In genomic region chr9:60251765-60252164, GRCm38 (mm10) we compare ENCODE assay signal across 10 mouse cellular contexts.
DNase-seq lines count a peak whose midpoint lies in the region; ATAC-seq and TF ChIP-seq lines count a peak whose summit lies in the region.
"Had no signal": no experiment of that assay in that cellular context is flagged by ENCODE, and none has a peak within 500 bp of the region (broad histone marks: within the 10 kb centered on the region; RNA-seq: fewer than 3 reads in every experiment).

No protein-coding gene starts in this region.

- TF ChIP-seq EP300 in liver, postnatal 0 days (IDR thresholded peaks at IDR 0.05; ENCODE audit: low read depth), result no peak

- H3K27ac ChIP-seq in heart, embryonic 10.5 days, result no peak overlapping the region
- no peak overlapping the region for H3K27ac ChIP-seq in lung, embryonic 14.5 days (ENCODE audit: low read depth)
- H3K27ac ChIP-seq in liver, postnatal 0 days (ENCODE audit: low read depth), result no peak overlapping the region
- H3K27ac ChIP-seq: lung, embryonic 15.5 days had no signal

- 0 out of 2 replicates have a peak, but pooled peaks cover 2% of the 10 kb centered on the region for H3K4me1 ChIP-seq in heart, embryonic 10.5 days
- no peaks in the 10 kb centered on the region for H3K4me1 ChIP-seq in lung, embryonic 14.5 days (ENCODE audit: insufficient read depth)
- no peaks in the 10 kb centered on the region for H3K4me1 ChIP-seq in liver, postnatal 0 days (ENCODE audit: insufficient read depth)
- H3K4me1 ChIP-seq: lung, embryonic 15.5 days had no signal

- H3K36me3 ChIP-seq in heart, embryonic 10.5 days, result no peaks in the 10 kb centered on the region
- no peaks in the 10 kb centered on the region for H3K36me3 ChIP-seq in lung, embryonic 14.5 days (ENCODE audit: insufficient read depth)
- no peaks in the 10 kb centered on the region for H3K36me3 ChIP-seq in liver, postnatal 0 days (replicated peaks; ENCODE audit: insufficient read depth, low read length)
- H3K36me3 ChIP-seq: lung, embryonic 15.5 days had no signal

- ATAC-seq in lung, embryonic 14.5 days (ENCODE audit: insufficient read depth), result peak; percentile 35; the same call in 1 of the 2 replicates
- no peak for ATAC-seq in liver, postnatal 0 days

- no peak overlapping the region for H3K4me2 ChIP-seq in lung, embryonic 14.5 days
- H3K4me2 ChIP-seq in liver, postnatal 0 days (ENCODE audit: low read depth, low read length), result no peak overlapping the region
- H3K4me2 ChIP-seq: lung, embryonic 15.5 days had no signal

- H3K27me3 ChIP-seq in heart, embryonic 10.5 days (ENCODE audit: insufficient read depth, poor library complexity, severe bottlenecking), result no peaks in the 10 kb centered on the region
- H3K27me3 ChIP-seq in lung, embryonic 14.5 days (ENCODE audit: insufficient read depth, low read length), result no peaks in the 10 kb centered on the region
- no peaks in the 10 kb centered on the region for H3K27me3 ChIP-seq in liver, postnatal 0 days (ENCODE audit: insufficient read depth, low read length)
- H3K27me3 ChIP-seq: lung, embryonic 15.5 days had no signal

- H3K4me3 ChIP-seq in heart, embryonic 10.5 days, result no peak overlapping the region
- no peak overlapping the region for H3K4me3 ChIP-seq in lung, embryonic 14.5 days (ENCODE audit: low read depth, low read length)
- H3K4me3 ChIP-seq in liver, postnatal 0 days (ENCODE audit: low read depth, low read length), result no peak overlapping the region
- H3K4me3 ChIP-seq: lung, embryonic 15.5 days had no signal

- H3K9ac ChIP-seq in lung, embryonic 14.5 days, result no peak overlapping the region
- no peak overlapping the region for H3K9ac ChIP-seq in liver, postnatal 0 days (replicated peaks)
- H3K9ac ChIP-seq: lung, embryonic 15.5 days had no signal

- TF ChIP-seq CTCF in lung, embryonic 14.5 days (IDR thresholded peaks at IDR 0.05; ENCODE audit: low read depth), result peak; percentile 74
- TF ChIP-seq CTCF in liver, postnatal 0 days (IDR thresholded peaks at IDR 0.05; ENCODE audit: low read depth), result peak; percentile 69

- peak; percentile 53 for DNase-seq in adrenal gland, postnatal 14 days
- no peak for DNase-seq in adrenal gland, adult 2 months
- DNase-seq in heart, postnatal 4 days, result peak; percentile 55
- DNase-seq in heart, embryonic 10.5 days (ENCODE audit: low spot score), result no peak
- DNase-seq in lung, embryonic 14.5 days, result peak; percentile 60
- no peak for DNase-seq in lung, postnatal 25 days (ENCODE audit: low spot score)
- peak; percentile 41 for DNase-seq in liver, postnatal 0 days
- no peak for DNase-seq in T-cell, adult 2 months (ENCODE audit: low spot score)
- DNase-seq: thymus, postnatal 36 days had no signal

- no peaks in the 10 kb centered on the region for H3K9me3 ChIP-seq in heart, embryonic 10.5 days
- H3K9me3 ChIP-seq in lung, embryonic 14.5 days (ENCODE audit: low read depth, low read length), result no peaks in the 10 kb centered on the region
- no peaks in the 10 kb centered on the region for H3K9me3 ChIP-seq in liver, postnatal 0 days (ENCODE audit: low read length)
- H3K9me3 ChIP-seq: lung, embryonic 15.5 days had no signal

- 65% methylated on average over 3 of the region's 3 CpGs for WGBS in heart, embryonic 10.5 days
- WGBS in lung, embryonic 14.5 days, result 59% methylated on average over 3 of the region's 3 CpGs
- 68% methylated on average over 3 of the region's 3 CpGs for WGBS in liver, postnatal 0 days (ENCODE audit: insufficient replicate concordance)

Comparison
In these comparisons a context has a peak if more than half of its experiments do, and no peak if none do; other contexts are left out.
1. DNase-seq: peak in adrenal gland, postnatal 14 days (single experiment), heart, postnatal 4 days (single experiment), lung, embryonic 14.5 days (single experiment) and liver, postnatal 0 days (single experiment); none in adrenal gland, adult 2 months (single experiment), heart, embryonic 10.5 days (single experiment), lung, postnatal 25 days (single experiment) and T-cell, adult 2 months (single experiment).